Mouse (Mus musculus) myocyte (in vitro differentiated cells): ENCODE results near the gene Ttyh2. TPM values are rescaled to one million over a fixed set of nuclear protein-coding genes. Genes with fewer than 3 reads are reported as not detected.
A peak's percentile ranks its signal among the peaks of the same experiment; 100 is the strongest.

Experiments
- H3K27me3 ChIP-seq: one replicate; pipeline ENCODE4 v1.6.1; 2011; ENCODE audit not compliant: control insufficient read depth, insufficient read depth, insufficient read length
- H3K36me3 ChIP-seq: one replicate; pipeline ENCODE4 v1.6.1; 2011; ENCODE audit not compliant: control insufficient read depth, insufficient read depth
- H3K4me2 ChIP-seq: one replicate; pipeline ENCODE4 v1.6.1; 2011; ENCODE audit warnings: low read depth, control low read depth
- H3K4me3 ChIP-seq: one replicate; pipeline ENCODE4 v1.5.1; 2011; ENCODE audit warnings: mild to moderate bottlenecking, control low read depth, moderate library complexity
- H3K79me2 ChIP-seq: one replicate; pipeline ENCODE4 v1.6.1; 2011; ENCODE audit not compliant: control insufficient read depth, insufficient read depth
- H3ac ChIP-seq: one replicate; pipeline ENCODE4 v1.6.1; 2011; ENCODE audit not compliant: control insufficient read depth, insufficient read length
- CEBPB ChIP-seq: IDR thresholded peaks from 2 replicates; pipeline ENCODE4 v1.6.1; 2011; ENCODE audit warnings: mild to moderate bottlenecking, moderate library complexity; ENCODE audit not compliant: poor library complexity, insufficient read depth, severe bottlenecking
- E2F4 ChIP-seq: IDR thresholded peaks from one replicate; pipeline ENCODE4 v1.6.1; 2011; ENCODE audit warnings: mild to moderate bottlenecking, control low read depth, moderate library complexity; ENCODE audit not compliant: insufficient read depth
- MAX ChIP-seq: IDR thresholded peaks from one replicate; pipeline ENCODE4 v1.6.1; 2011; ENCODE audit warnings: low read depth, mild to moderate bottlenecking, control low read depth
- MYOD1 ChIP-seq, 3 experiments: IDR thresholded peaks; one replicate each; pipeline ENCODE4 v1.6.1; 2011; ENCODE audit warnings: control low read depth in 2 of 3, low read depth in 2 of 3, mild to moderate bottlenecking in 2 of 3, moderate library complexity in 1 of 3; ENCODE audit not compliant: insufficient read length in 2 of 3, control insufficient read depth in 1 of 3
- MYOG ChIP-seq, 3 experiments: IDR thresholded peaks; one replicate each; pipeline ENCODE4 v1.6.1; 2011; ENCODE audit warnings: control low read depth in 2 of 3, low read depth in 2 of 3, mild to moderate bottlenecking in 2 of 3; ENCODE audit not compliant: insufficient read length in 2 of 3, control insufficient read depth in 1 of 3, insufficient read depth in 1 of 3
- POLR2A ChIP-seq: IDR thresholded peaks from one replicate; pipeline ENCODE4 v1.6.1; 2011; ENCODE audit warnings: low read depth, mild to moderate bottlenecking, control low read depth, moderate library complexity; ENCODE audit not compliant: insufficient read length
- POLR2AphosphoS2 ChIP-seq: IDR thresholded peaks from one replicate; pipeline ENCODE4 v1.6.1; 2011; ENCODE audit warnings: low read depth, control low read depth; ENCODE audit not compliant: insufficient read length
- REST ChIP-seq: IDR thresholded peaks from one replicate; pipeline ENCODE4 v1.6.1; 2011; ENCODE audit warnings: mild to moderate bottlenecking, control low read depth, moderate library complexity; ENCODE audit not compliant: insufficient read depth, insufficient read length
- SRF ChIP-seq: IDR thresholded peaks from one replicate; pipeline ENCODE4 v1.6.1; 2011; ENCODE audit warnings: low read depth; ENCODE audit not compliant: control insufficient read depth, insufficient read length
- TCF12 ChIP-seq: IDR thresholded peaks from one replicate; pipeline ENCODE4 v1.6.1; 2011; ENCODE audit warnings: mild to moderate bottlenecking, control low read depth; ENCODE audit not compliant: poor library complexity, insufficient read depth, severe bottlenecking
- TCF3 ChIP-seq: IDR thresholded peaks from one replicate; pipeline ENCODE4 v1.6.1; 2011; ENCODE audit warnings: low read depth, control low read depth; ENCODE audit not compliant: insufficient read length
- USF1 ChIP-seq: IDR thresholded peaks from one replicate; pipeline ENCODE4 v1.6.1; 2011; ENCODE audit warnings: low read depth, mild to moderate bottlenecking, control low read depth, moderate library complexity
- polyA plus RNA-seq: library from polyadenylated mRNA; unstranded; fragments of >200 nt; fragmentation: generic; extraction: Trizol; gene quantifications from one replicate; pipeline ENCODE4 v1.2.1, GENCODE M21; 2012; ENCODE audit warnings: missing spikeins

Ttyh2 gene
- polyA plus RNA-seq, 1 experiment: 40.6 TPM

GRCm38 (mm10) chr11:114722438-114722837, 47.2 kb downstream of the Ttyh2 start:
- no peaks in the 10 kb centered on the region for H3K36me3 ChIP-seq
- TF ChIP-seq MYOG (IDR thresholded peaks at IDR 0.05; ENCODE audit: control insufficient read depth in 1 of 3, insufficient read depth in 1 of 3, insufficient read length in 2 of 3, low read depth in 2 of 3): no peak
- TF ChIP-seq SRF: no peak
- TF ChIP-seq REST: no peak
- peak; percentile 17 for TF ChIP-seq POLR2AphosphoS2
- H3K4me3 ChIP-seq: no peak overlapping the region
- no peaks in the 10 kb centered on the region for H3K79me2 ChIP-seq
- no peak overlapping the region for H3ac ChIP-seq
- H3K4me2 ChIP-seq: peak overlapping the region; percentile 49
- H3K27me3 ChIP-seq: no peaks in the 10 kb centered on the region

GRCm38 (mm10) chr11:114723030-114723429, 47.8 kb downstream of the Ttyh2 start:
- TF ChIP-seq SRF (no peak), POLR2AphosphoS2 (peak; percentile 49), CEBPB (peak; percentile 50), REST (no peak), USF1 (peak; percentile 93), MYOG (IDR thresholded peaks at IDR 0.05; ENCODE audit: control insufficient read depth in 1 of 3, insufficient read depth in 1 of 3, insufficient read length in 2 of 3, low read depth in 2 of 3) (peak in 2 of 3 experiments; percentile 14 to 70), TCF3 (no peak), MYOD1 (IDR thresholded peaks at IDR 0.05; ENCODE audit: control insufficient read depth in 1 of 3, insufficient read length in 2 of 3, low read depth in 2 of 3) (peak in 2 of 3 experiments; percentile 26 to 45)
- H3K4me2 ChIP-seq: peak overlapping the region; percentile 49

GRCm38 (mm10) chr11:114724787-114725590, 49.8 kb downstream of the Ttyh2 start:
- TF ChIP-seq TCF3 (no peak), TCF12 (no peak), SRF (no peak), CEBPB (0 out of 2 replicates have a peak, but pooled peaks have one; percentile 26), MAX (no peak), REST (no peak)
- Histone ChIP-seq H3K4me2 (peak overlapping the region; percentile 43), H3K4me3 (no peak overlapping the region), H3K36me3 (no peaks in the 10 kb centered on the region), H3ac (no peak overlapping the region), H3K79me2 (no peaks in the 10 kb centered on the region), H3K27me3 (no peaks in the 10 kb centered on the region)

More at GRCm38 (mm10) chr11:114723030-114723429, 47.8 kb downstream of the Ttyh2 start:
- no peak overlapping the region for H3K4me3 ChIP-seq
- no peaks in the 10 kb centered on the region for H3K36me3 ChIP-seq
- no peak overlapping the region for H3ac ChIP-seq
- H3K79me2 ChIP-seq: no peaks in the 10 kb centered on the region
- H3K27me3 ChIP-seq: no peaks in the 10 kb centered on the region

- Histone ChIP-seq H3ac (no peak within 1 kb of the TSS), H3K27me3 (no peaks in the 10 kb centered on the region), H3K79me2 (no peaks in the 10 kb centered on the region), H3K4me3 (no peak within 1 kb of the TSS), H3K36me3 (no peaks in the 10 kb centered on the region), H3K4me2 (no peak within 1 kb of the TSS)
- TF ChIP-seq MAX (no peak), USF1 (no peak), REST (no peak), SRF (no peak), TCF3 (no peak), TCF12 (no peak)
Observed at GRCm38 (mm10) chr11:114726965-114727825, 52.0 kb downstream of the Ttyh2 start, which contains the start of gene Dnaic2. Gene Dnaic2, plus strand, starts transcription at chr11:114727408.

- no peak overlapping the region for H3ac ChIP-seq
- H3K27me3 ChIP-seq: no peaks in the 10 kb centered on the region
- TF ChIP-seq SRF (no peak), MAX (no peak), TCF3 (no peak), REST (no peak), CEBPB (no peak), MYOD1 (IDR thresholded peaks at IDR 0.05; ENCODE audit: control insufficient read depth in 1 of 3, insufficient read length in 2 of 3, low read depth in 2 of 3) (no peak), TCF12 (no peak), MYOG (IDR thresholded peaks at IDR 0.05; ENCODE audit: control insufficient read depth in 1 of 3, insufficient read depth in 1 of 3, insufficient read length in 2 of 3, low read depth in 2 of 3) (no peak), USF1 (no peak), POLR2A (no peak), E2F4 (no peak), POLR2AphosphoS2 (no peak)
- H3K36me3 ChIP-seq: no peaks in the 10 kb centered on the region
- H3K4me3 ChIP-seq: no peak overlapping the region
- H3K4me2 ChIP-seq: no peak overlapping the region
- H3K79me2 ChIP-seq: no peaks in the 10 kb centered on the region
Observed at GRCm38 (mm10) chr11:114727826-114728186, 52.6 kb downstream of the Ttyh2 start.
